Mouse (Mus musculus) MEL (cell line): Measurements from ENCODE around the gene Vwc2l. TPM values are rescaled to one million over a fixed set of nuclear protein-coding genes. Genes with fewer than 3 reads are reported as not detected.

Experiments
- DNase-seq: peaks from one replicate; pipeline ENCODE4 v3.0.0; 2011; ENCODE audit warnings: low read depth, low spot score
- H3K27ac ChIP-seq: 2 replicates; pipeline ENCODE4 v1.5.1; 2012; ENCODE audit warnings: low read depth, mild to moderate bottlenecking, control low read depth, low read length, moderate library complexity; ENCODE audit not compliant: control insufficient read depth
- H3K27me3 ChIP-seq, 2 experiments: fragments of 150-350 bp in 1 of 2; sonication (generic) in 1 of 2; 2 replicates each; pipeline ENCODE4 v1.6.1; 2012; ENCODE audit warnings: low read length in 2 of 2, mild to moderate bottlenecking in 2 of 2, improper control_type of control experiment in 1 of 2, moderate library complexity in 1 of 2; ENCODE audit not compliant: insufficient read depth in 2 of 2, control insufficient read depth in 1 of 2
- H3K36me3 ChIP-seq, 2 experiments: 2 replicates each; pipeline ENCODE4 v1.6.1; 2012 to 2014; ENCODE audit warnings: low read length in 2 of 2, improper control_type of control experiment in 1 of 2, inconsistent platforms in 1 of 2, mild to moderate bottlenecking in 1 of 2; ENCODE audit not compliant: insufficient read depth in 2 of 2, control insufficient read depth in 1 of 2
- H3K4me1 ChIP-seq, 2 experiments: fragments of 150-350 bp in 1 of 2; sonication (generic) in 1 of 2; 2 replicates each; pipeline ENCODE4 v1.6.1; 2012; ENCODE audit warnings: low read length in 2 of 2, improper control_type of control experiment in 1 of 2, mild to moderate bottlenecking in 1 of 2; ENCODE audit not compliant: insufficient read depth in 2 of 2, control insufficient read depth in 1 of 2
- H3K4me3 ChIP-seq, 2 experiments: fragments of 150-350 bp in 1 of 2; sonication (generic) in 1 of 2; 2 replicates each; pipeline ENCODE4 v1.5.1; 2012; ENCODE audit warnings: low read depth in 2 of 2, low read length in 2 of 2, mild to moderate bottlenecking in 2 of 2, moderate library complexity in 2 of 2, control low read depth in 1 of 2, improper control_type of control experiment in 1 of 2; ENCODE audit not compliant: control insufficient read depth in 1 of 2, insufficient read depth in 1 of 2
- H3K79me2 ChIP-seq: 2 replicates; pipeline ENCODE4 v1.6.1; 2012; ENCODE audit warnings: mild to moderate bottlenecking, low read length, moderate library complexity; ENCODE audit not compliant: control insufficient read depth, poor library complexity, insufficient read depth
- H3K9ac ChIP-seq: 2 replicates; pipeline ENCODE4 v1.6.1; 2012; ENCODE audit warnings: low read depth, mild to moderate bottlenecking, control low read depth, low read length, moderate library complexity; ENCODE audit not compliant: control insufficient read depth, poor library complexity, severe bottlenecking
- H3K9me3 ChIP-seq: fragments of 150-350 bp; sonication (generic); replicated peaks from 2 replicates; pipeline ENCODE4 v1.6.1; 2012; ENCODE audit warnings: mild to moderate bottlenecking, low read length, improper control_type of control experiment, moderate library complexity; ENCODE audit not compliant: insufficient read depth
- E2F4 ChIP-seq: IDR thresholded peaks from 2 replicates; pipeline ENCODE4 v1.6.1; 2011; ENCODE audit warnings: low read depth, low read length, improper control_type of control experiment, borderline replicate concordance
- ELF1 ChIP-seq: IDR thresholded peaks from 2 replicates; pipeline ENCODE4 v1.6.1; 2014; ENCODE audit warnings: low read depth, mild to moderate bottlenecking, inconsistent platforms, low read length, improper control_type of control experiment, moderate library complexity
- EP300 ChIP-seq, 2 experiments: IDR thresholded peaks; 2 replicates each; pipeline ENCODE4 v1.6.1; 2011; ENCODE audit warnings: improper control_type of control experiment in 2 of 2, low read length in 2 of 2, low read depth in 1 of 2, mild to moderate bottlenecking in 1 of 2
- ETS1 ChIP-seq: IDR thresholded peaks from 2 replicates; pipeline ENCODE4 v1.6.1; 2012; ENCODE audit warnings: low read depth, mild to moderate bottlenecking, inconsistent platforms, low read length, improper control_type of control experiment, moderate library complexity
- GABPA ChIP-seq: IDR thresholded peaks from 2 replicates; pipeline ENCODE4 v1.6.1; 2012; ENCODE audit warnings: low read depth, mild to moderate bottlenecking, inconsistent platforms, low read length, improper control_type of control experiment, moderate library complexity
- GATA1 ChIP-seq: IDR thresholded peaks from 2 replicates; pipeline ENCODE4 v1.6.1; 2011; ENCODE audit warnings: low read depth, low read length, improper control_type of control experiment
- HCFC1 ChIP-seq: IDR thresholded peaks from 2 replicates; pipeline ENCODE4 v1.6.1; 2012; ENCODE audit warnings: low read depth, mild to moderate bottlenecking, inconsistent platforms, low read length, improper control_type of control experiment, moderate library complexity
- KAT2A ChIP-seq: conservative IDR thresholded peaks from 2 replicates; pipeline ENCODE4 v1.6.1; 2012; ENCODE audit warnings: low read depth, low read length, improper control_type of control experiment, inconsistent platforms
- MAFK ChIP-seq: IDR thresholded peaks from 2 replicates; pipeline ENCODE4 v1.6.1; 2011; ENCODE audit warnings: low read depth, mild to moderate bottlenecking, low read length, improper control_type of control experiment, borderline replicate concordance
- MAX ChIP-seq: IDR thresholded peaks from 2 replicates; pipeline ENCODE4 v1.6.1; 2011; ENCODE audit warnings: low read length, improper control_type of control experiment
- MEF2A ChIP-seq: IDR thresholded peaks from 2 replicates; pipeline ENCODE4 v1.6.1; 2014; ENCODE audit warnings: low read depth, mild to moderate bottlenecking, inconsistent platforms, low read length, improper control_type of control experiment; ENCODE audit not compliant: poor library complexity, insufficient replicate concordance, severe bottlenecking; ENCODE audit errors: extremely low read depth
- MXI1 ChIP-seq: IDR thresholded peaks from 2 replicates; pipeline ENCODE4 v1.6.1; 2011; ENCODE audit warnings: mild to moderate bottlenecking, low read depth, low read length, improper control_type of control experiment
- MYB ChIP-seq: IDR thresholded peaks from 2 replicates; pipeline ENCODE4 v1.6.1; 2011; ENCODE audit warnings: mild to moderate bottlenecking, low read depth, low read length, improper control_type of control experiment
- MYC ChIP-seq: IDR thresholded peaks from 2 replicates; pipeline ENCODE4 v1.6.1; 2011; ENCODE audit warnings: low read depth, mild to moderate bottlenecking, low read length, improper control_type of control experiment, moderate library complexity
- NELFE ChIP-seq: IDR thresholded peaks from 2 replicates; pipeline ENCODE4 v1.6.1; 2011; ENCODE audit warnings: low read depth, low read length, improper control_type of control experiment
- NRF1 ChIP-seq: IDR thresholded peaks from 2 replicates; pipeline ENCODE4 v1.6.1; 2014; ENCODE audit warnings: low read depth, mild to moderate bottlenecking, inconsistent platforms, low read length, improper control_type of control experiment, moderate library complexity; ENCODE audit not compliant: poor library complexity, insufficient read depth, severe bottlenecking
- POLR2A ChIP-seq, 2 experiments: IDR thresholded peaks; 2 replicates each; pipeline ENCODE4 v1.6.1; 2011 to 2012; ENCODE audit warnings: low read length in 2 of 2, mild to moderate bottlenecking in 2 of 2, control low read depth in 1 of 2, improper control_type of control experiment in 1 of 2, low read depth in 1 of 2, moderate library complexity in 1 of 2; ENCODE audit not compliant: control insufficient read depth in 1 of 2, insufficient read depth in 1 of 2, poor library complexity in 1 of 2
- POLR2AphosphoS2 ChIP-seq: IDR thresholded peaks from 2 replicates; pipeline ENCODE4 v1.6.1; 2011; ENCODE audit warnings: low read length, improper control_type of control experiment
- POLR2AphosphoS5 ChIP-seq: IDR thresholded peaks from 2 replicates; pipeline ENCODE4 v1.6.1; 2012; ENCODE audit warnings: low read depth, borderline replicate concordance, mild to moderate bottlenecking, inconsistent platforms, low read length, moderate library complexity, mixed read lengths
- RAD21 ChIP-seq: IDR thresholded peaks from 2 replicates; pipeline ENCODE4 v1.6.1; 2011; ENCODE audit warnings: mild to moderate bottlenecking, low read depth, low read length, improper control_type of control experiment
- RCOR1 ChIP-seq: IDR thresholded peaks from 2 replicates; pipeline ENCODE4 v1.6.1; 2012; ENCODE audit warnings: low read depth, mild to moderate bottlenecking, inconsistent platforms, low read length, improper control_type of control experiment
- SIN3A ChIP-seq: IDR thresholded peaks from 2 replicates; pipeline ENCODE4 v1.6.1; 2012; ENCODE audit warnings: low read length, improper control_type of control experiment, inconsistent platforms
- SMC3 ChIP-seq: IDR thresholded peaks from 2 replicates; pipeline ENCODE4 v1.6.1; 2011; ENCODE audit warnings: low read depth, low read length, improper control_type of control experiment
- TAL1 ChIP-seq: IDR thresholded peaks from 2 replicates; pipeline ENCODE4 v1.6.1; 2012; ENCODE audit warnings: mild to moderate bottlenecking, inconsistent platforms, low read length, moderate library complexity, mixed read lengths
- TBP ChIP-seq: IDR thresholded peaks from 2 replicates; pipeline ENCODE4 v1.8.0; 2011; ENCODE audit warnings: low read depth, low read length, improper control_type of control experiment
- TCF12 ChIP-seq: IDR thresholded peaks from 2 replicates; pipeline ENCODE4 v1.6.1; 2014; ENCODE audit warnings: low read depth, mild to moderate bottlenecking, inconsistent platforms, low read length, improper control_type of control experiment, moderate library complexity
- UBTF ChIP-seq: IDR thresholded peaks from 2 replicates; pipeline ENCODE4 v1.6.1; 2012; ENCODE audit warnings: low read depth, mild to moderate bottlenecking, inconsistent platforms, low read length, improper control_type of control experiment, moderate library complexity, borderline replicate concordance; ENCODE audit not compliant: insufficient read depth
- USF1 ChIP-seq: IDR thresholded peaks from 2 replicates; pipeline ENCODE4 v1.6.1; 2014; ENCODE audit warnings: low read depth, mild to moderate bottlenecking, inconsistent platforms, low read length, improper control_type of control experiment, moderate library complexity
- USF2 ChIP-seq, 2 experiments: IDR thresholded peaks; 2 replicates each; pipeline ENCODE4 v1.6.1; 2011 to 2012; ENCODE audit warnings: improper control_type of control experiment in 2 of 2, low read length in 2 of 2, borderline replicate concordance in 1 of 2, inconsistent platforms in 1 of 2, low read depth in 1 of 2, mild to moderate bottlenecking in 1 of 2; ENCODE audit not compliant: insufficient read depth in 1 of 2
- ZKSCAN1 ChIP-seq: IDR thresholded peaks from 2 replicates; pipeline ENCODE4 v1.6.1; 2012; ENCODE audit warnings: low read depth, mild to moderate bottlenecking, inconsistent platforms, low read length, improper control_type of control experiment, moderate library complexity
- polyA plus RNA-seq, 2 experiments: library from polyadenylated mRNA; stranded (reverse) in 1 of 2; unstranded in 1 of 2; fragments of >175 nt in 1 of 2; fragments of >200 nt in 1 of 2; gene quantifications; 2 replicates each; pipeline versions ENCODE4 v1.2.1 to v1.2.4; 2012; ENCODE audit warnings: low replicate concordance in 2 of 2, low read depth in 1 of 2; ENCODE audit not compliant: insufficient read length in 2 of 2, insufficient read depth in 1 of 2, missing spikeins in 1 of 2
- total RNA-seq: library from RNA; depleted of rRNA; stranded (reverse); fragments of 300-350 nt; gene quantifications from 2 replicates; pipeline ENCODE4 v1.2.3, GENCODE M21; 2012

Vwc2l gene
- total and polyA plus RNA-seq, 3 experiments, result not detected

DNA sequence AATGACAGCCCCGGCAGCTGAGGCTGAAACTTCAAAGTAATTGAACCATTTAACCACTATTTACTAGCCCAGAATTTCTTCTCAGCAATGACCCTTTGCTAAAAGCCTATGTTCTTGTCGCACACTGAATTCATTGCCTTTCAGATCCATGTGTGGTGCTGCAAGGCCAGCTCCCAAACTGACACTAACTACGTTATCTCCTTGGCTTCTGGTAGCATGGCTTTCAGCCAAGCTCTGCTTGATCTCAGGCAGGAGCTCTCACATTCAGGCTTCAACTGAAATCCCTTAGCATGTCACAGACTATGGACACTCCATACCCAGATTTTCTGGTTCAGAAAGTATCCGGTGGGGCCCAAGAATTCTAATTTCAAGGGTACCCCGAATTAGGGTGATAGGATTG is 140.6 kb downstream of the Vwc2l start:
- Histone ChIP-seq H3K4me3 (no peak overlapping the region), H3K4me1 (no peaks in the 10 kb centered on the region), H3K79me2 (no peaks in the 10 kb centered on the region), H3K9ac (no peak overlapping the region), H3K36me3 (no peaks in the 10 kb centered on the region), H3K9me3 (no peaks in the 10 kb centered on the region), H3K27ac (no peak overlapping the region), H3K27me3 (no peaks in the 10 kb centered on the region)
- no peak for TF ChIP-seq GABPA
- TF ChIP-seq HCFC1, result no peak
- TF ChIP-seq NRF1, result no peak
- TF ChIP-seq POLR2A (IDR thresholded peaks at IDR 0.05; ENCODE audit: control insufficient read depth in 1 of 2, insufficient read depth in 1 of 2, low read depth in 1 of 2, low read length in 2 of 2, poor library complexity in 1 of 2), result no peak
- no peak for TF ChIP-seq E2F4
- no peak for TF ChIP-seq SMC3
- TF ChIP-seq USF1, result no peak
- TF ChIP-seq MAFK, result no peak
- TF ChIP-seq UBTF, result no peak
- no peak for TF ChIP-seq MYC
- TF ChIP-seq TBP, result no peak
- no peak for TF ChIP-seq TAL1
- TF ChIP-seq MYB, result no peak
- TF ChIP-seq ELF1, result no peak
- no peak for TF ChIP-seq MXI1
- no peak for TF ChIP-seq POLR2AphosphoS2
- no peak for TF ChIP-seq USF2 (IDR thresholded peaks at IDR 0.05; ENCODE audit: borderline replicate concordance in 1 of 2, insufficient read depth in 1 of 2, low read depth in 1 of 2, low read length in 2 of 2)
- TF ChIP-seq KAT2A, result no peak
- TF ChIP-seq POLR2AphosphoS5, result no peak
- no peak for TF ChIP-seq GATA1
- DNase-seq, result peak; percentile 55

- Histone ChIP-seq H3K36me3 (no peaks in the 10 kb centered on the region), H3K9ac (no peak overlapping the region), H3K27ac (no peak overlapping the region), H3K4me3 (no peak overlapping the region), H3K4me1 (no peaks in the 10 kb centered on the region), H3K27me3 (no peaks in the 10 kb centered on the region; a peak in 1 of 4 replicates), H3K9me3 (no peaks in the 10 kb centered on the region), H3K79me2 (no peaks in the 10 kb centered on the region)
- no peak for DNase-seq
- TF ChIP-seq TBP (no peak), ETS1 (no peak), USF1 (no peak), RCOR1 (no peak), MXI1 (no peak), MEF2A (no peak), GATA1 (no peak), MAX (no peak), NELFE (no peak), TCF12 (no peak), ELF1 (no peak), SIN3A (no peak), EP300 (IDR thresholded peaks at IDR 0.05; ENCODE audit: low read depth in 1 of 2, low read length in 2 of 2) (no peak), RAD21 (no peak), ZKSCAN1 (no peak)
These were observed 155.0 kb downstream of the Vwc2l start for GRCm38 (mm10) chr1:70880496-70880895.
